Mouse (Mus musculus) embryonic fibroblast, embryonic 13.5 days (primary cell): ENCODE data around the gene Fbxo10.

Experiments
- CTCF ChIP-seq: IDR thresholded peaks from 2 replicates; pipeline ENCODE4 v1.5.1; 2011; ENCODE audit warnings: mild to moderate bottlenecking, control low read depth, low read length, moderate library complexity, borderline replicate concordance; ENCODE audit not compliant: insufficient read depth
- POLR2A ChIP-seq: IDR thresholded peaks from 2 replicates; pipeline ENCODE4 v1.6.1; 2011; ENCODE audit warnings: low read depth, mild to moderate bottlenecking, control low read depth, low read length, moderate library complexity

GRCm38 (mm10) chr4:45019009-45019408 is 65.4 kb downstream of the Fbxo10 start:
- TF ChIP-seq CTCF (no peak), POLR2A (no peak)
